Mouse (Mus musculus): ENCODE results near the gene Bnc2.

Gene Bnc2

DNA sequence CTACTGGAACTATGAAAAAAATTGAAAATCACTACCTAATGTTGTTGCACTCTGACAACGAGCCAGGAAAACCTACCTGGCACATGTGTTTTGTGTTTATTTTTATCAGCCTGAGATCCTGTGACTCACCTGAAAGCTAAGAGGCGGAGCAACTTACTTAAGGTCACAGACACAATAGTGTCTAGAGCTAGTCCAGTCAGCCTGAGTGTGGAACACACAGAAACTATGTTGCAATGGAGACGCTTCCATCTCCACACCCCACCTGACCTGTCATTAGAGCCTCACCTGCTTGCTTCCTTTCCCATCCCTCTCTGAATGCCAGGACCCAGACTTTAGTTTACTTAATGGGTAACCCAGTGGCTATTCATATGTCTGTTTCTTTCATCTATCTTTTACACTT is 364.2 kb downstream of the Bnc2 start:
- no peak for DNase-seq

DNA sequence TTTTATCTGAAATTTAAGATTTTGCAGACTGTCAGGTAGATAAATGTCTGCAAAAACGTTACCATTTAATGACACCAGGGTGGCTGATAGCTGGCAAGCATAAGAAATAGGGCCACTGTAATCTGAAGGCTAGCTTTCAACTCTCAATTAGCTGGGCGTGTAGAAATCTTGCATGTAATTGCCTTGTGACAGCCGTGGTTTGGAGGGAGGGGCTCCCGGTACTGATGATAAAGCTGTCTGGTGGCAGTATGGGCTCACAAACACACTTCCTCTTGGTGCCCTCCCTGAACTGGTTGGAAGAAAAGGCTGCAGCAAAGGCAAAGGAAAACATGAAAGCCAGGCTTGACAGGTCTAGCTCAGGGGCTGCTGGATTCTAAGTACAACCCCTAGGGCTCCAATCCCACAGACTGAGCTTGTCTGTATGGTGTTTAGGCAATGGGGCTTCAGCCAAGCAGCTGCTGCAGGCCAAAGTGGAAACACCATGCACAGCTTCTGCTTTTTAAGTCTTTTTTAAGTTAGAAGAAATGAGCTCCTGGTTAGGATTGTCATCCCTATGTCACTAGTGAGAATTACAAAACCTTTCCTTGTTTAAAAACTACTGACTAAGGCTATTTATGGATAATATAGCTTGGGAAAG is 366.7 kb downstream of the Bnc2 start:
- DNase-seq = peak; percentile 3

DNA sequence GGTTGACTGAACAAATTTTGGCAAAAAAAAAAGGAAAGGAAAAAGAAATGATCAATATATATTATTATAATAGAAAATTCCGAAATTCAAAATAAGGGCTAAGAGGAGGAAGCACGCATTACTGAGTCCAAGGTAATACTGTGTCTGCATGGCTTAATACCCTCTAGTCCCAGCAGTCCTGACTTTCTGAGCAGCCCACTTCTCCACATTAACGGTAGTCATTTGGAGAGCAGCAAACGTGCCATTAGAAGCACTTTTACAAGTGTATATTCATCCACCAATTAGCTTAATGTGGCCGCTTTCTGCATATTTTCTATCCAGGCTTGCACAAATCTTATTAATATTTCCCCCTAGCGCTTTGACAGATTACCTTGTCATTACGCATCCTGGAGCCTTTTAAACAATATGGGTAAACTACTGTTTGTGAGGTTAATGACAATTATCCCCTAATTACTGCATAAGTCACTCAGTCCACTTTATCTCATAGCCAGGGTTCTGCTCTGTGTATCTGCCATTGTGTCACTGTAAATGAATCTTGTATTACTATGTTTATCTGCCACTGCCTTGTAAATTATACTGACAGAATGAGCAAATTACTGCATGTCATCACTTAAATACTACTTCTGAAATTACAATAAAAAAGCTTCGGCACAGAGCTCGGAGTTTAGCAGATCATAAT is 368.0 kb downstream of the Bnc2 start:
- no peak for DNase-seq

DNA sequence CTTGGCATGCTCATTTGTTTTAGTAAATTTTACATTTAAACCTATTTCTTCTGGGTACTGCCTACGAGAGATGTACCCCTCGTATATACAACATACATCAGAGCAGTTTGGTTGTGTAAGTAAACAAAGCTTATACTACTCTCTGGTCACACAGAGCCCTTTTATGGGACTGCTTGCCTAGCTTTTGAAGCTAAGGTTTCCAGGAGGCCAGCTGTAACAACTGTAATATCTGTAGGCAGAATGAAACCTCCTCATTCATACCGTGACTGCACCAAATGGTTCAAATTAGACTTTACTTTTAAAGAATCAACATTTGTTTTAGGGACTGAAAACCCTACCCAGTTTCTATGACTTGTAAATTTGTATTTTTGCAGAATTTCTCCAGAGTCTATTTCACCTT is 372.1 kb downstream of the Bnc2 start:
- DNase-seq = no peak

DNA sequence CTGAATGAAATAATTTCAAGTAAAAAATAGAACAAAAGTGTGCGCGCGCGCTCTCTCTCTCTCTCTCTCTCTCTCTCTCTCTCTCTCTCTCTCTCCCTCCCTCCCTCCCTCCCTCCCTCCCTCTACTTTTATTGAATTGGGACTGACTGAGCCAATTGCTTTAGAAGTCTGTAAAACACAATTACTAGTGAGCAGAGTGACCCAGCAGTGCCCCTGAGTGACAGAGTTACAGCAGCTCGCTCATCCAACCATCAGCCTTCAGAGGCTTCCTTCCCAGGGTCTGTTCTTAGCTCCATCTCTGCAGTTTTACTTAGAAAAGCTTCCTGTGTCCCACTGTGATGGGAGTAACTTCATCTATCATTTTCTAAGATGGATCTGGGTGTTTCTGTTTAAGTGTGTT is 389.9 kb downstream of the Bnc2 start:
- DNase-seq = no peak

DNA sequence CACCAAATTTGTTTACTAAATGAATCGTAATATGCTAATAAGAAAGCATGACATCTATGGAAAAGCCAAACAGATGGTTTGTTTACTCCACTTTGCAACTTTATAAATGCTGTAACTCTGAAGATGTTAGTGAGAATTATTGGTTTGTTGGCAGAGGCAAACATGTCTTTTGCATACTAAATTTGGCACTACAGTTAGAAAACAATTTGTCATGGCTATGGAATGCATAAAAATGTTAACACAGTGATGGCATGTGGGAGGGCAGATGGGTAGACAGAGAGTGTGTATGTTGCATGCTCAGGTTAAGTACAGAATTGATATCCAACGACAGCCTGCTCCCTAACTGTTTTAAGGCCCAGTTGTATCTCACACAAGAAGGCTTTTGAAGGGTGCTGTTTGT is 392.4 kb downstream of the Bnc2 start:
- no peak for DNase-seq

DNA sequence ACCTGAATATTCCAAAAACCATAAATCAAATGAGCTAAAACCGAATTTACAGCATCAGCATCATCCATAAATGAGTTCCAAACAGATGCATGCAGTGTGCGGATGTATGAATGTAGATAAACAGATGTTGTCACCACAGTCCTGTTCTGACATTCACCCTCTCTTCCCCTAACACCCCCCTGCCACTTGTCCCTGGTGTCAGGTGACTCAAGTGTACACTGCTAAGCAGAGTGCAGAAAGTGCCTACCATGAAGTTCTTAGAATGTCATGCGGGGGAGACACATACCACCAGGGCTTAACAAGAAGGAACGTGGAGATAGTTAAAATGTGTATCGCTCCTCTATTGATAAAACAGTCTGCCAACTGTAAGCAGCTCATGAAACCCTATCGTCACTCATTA is 396.9 kb downstream of the Bnc2 start:
- DNase-seq = no peak

DNA sequence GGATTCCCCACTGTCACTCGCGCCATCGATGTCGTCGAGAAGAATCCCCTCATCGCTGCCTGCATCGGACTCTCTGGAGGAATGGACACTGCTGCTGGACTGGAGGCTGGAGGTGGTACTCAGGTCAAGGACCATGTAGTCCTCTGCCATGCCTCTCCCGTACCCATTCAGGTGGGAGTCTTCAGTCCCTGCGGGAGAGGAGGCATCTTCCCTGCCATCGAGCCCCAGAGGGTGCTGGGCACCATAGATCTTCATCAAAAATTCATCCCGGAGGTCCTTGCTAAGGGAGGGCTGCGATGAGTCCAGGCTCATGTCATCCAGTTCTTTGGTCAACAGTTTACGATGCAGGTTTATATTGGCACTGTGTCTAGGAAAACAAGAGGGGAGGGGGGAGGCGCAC is 399.0 kb downstream of the Bnc2 start:
- DNase-seq = no peak

DNA sequence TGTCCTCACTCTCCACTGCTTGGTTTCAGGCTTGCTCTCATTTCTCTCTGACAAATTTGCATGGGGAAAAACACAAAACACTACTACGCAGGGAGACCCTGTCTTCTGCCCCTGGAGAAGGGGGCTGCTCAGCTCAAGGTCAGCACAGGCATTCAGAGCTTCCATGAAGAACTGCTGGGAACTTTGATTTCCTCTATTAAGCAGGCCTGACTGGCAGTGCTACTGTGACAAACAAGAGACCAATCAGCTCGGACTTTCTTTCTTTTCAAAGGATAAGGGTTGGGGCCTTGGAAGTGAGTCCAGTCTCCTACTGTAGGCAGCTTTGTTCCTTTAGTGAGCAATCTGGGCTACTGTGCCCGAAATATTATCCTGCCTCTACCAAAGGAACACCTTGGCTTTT is 400.9 kb downstream of the Bnc2 start:
- no peak for DNase-seq

DNA sequence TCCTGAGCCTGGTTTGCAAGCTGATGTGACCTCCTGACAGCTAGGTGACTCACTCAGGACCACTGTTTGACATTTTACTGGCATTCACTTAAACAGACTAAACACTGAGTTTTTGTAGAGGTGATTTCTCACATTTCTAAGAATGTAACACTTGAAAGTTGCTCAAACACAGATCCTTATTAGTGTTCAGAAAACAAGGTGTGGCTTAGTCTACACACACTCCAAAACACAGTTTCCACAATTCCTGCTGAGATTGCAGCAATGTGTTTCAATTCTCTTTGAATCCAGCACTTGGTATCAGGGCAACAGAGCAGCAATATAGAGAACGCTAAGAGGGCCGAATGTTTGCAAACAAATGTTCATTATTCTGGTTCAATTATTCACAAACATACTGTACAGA is 402.2 kb downstream of the Bnc2 start:
- DNase-seq = no peak

DNA sequence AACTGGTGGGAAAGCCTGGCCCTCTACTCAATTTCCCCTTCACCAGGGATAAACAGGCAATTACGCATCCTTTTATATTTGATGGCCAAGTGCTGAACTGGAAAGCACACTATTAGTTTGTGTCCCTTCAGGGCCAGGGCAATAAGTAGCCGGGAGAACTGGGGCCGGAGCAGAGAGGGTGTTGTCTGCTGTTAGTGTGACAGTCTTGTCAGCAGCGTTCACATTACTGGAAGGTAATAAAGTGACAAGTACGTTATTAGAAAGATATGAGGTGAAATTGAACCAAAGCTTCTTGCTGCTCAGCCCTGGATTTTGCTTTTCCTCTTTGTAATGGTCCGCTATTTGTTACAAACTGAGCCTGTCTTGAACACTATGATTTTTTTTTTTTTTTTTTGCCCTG is 405.2 kb downstream of the Bnc2 start:
- DNase-seq = no peak

DNA sequence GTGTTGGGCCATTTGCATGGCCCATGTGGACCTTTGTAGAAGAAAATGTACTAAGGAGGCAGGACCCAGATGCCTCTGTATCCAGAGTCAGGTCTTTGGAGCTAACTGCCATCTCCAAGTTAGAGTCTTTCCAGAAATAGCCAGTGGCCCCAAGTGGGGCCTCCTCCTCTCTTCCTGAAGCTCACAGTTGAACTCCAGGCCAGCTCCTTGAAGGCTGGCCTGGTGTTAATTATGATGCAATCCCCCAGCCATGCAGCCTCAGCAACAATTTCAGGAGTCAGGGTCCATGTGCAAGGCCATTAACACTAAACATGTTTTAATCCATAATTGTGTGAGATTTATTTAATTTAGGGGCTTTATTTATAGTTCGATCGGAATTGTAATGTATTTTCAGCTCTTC is 427.7 kb downstream of the Bnc2 start:
- no peak for DNase-seq

DNA sequence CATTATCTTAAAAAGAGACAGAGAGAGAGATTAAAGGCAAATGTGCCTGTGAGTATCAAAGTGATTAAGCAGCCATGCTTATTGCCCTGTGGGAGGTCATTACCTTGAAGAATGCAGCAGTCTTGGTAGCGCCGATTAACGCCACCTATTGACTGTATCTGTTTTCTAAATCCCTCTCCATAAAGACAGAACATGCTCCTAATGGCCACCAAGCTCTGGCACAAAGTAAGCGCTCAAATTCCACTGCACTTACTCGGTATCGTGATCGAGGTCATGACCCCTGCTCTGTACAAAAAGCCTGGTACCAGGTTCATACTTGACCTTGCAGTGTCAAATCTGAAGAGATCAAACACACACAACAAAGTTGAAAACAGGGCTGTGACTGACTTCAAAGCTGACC is 442.7 kb downstream of the Bnc2 start:
- DNase-seq = no peak

DNA sequence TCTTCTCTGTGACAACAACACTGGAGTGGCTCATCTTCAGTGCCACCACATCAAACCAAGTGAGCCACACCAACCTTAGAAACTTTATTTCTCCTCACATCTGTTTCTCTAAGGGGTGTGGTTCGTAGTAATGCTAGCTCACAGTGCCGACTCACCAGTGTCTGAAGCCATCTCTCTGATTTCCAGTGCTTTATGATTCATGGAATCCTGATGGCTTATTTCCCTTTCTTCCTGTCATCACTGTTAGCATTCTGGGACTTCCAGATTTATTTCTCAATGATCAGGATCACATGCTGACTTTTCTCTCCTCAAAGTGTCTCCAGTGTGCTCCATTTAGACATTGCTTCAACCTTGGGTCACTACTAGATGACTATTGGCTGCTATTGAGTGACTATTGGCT is 443.8 kb downstream of the Bnc2 start:
- no peak for DNase-seq

DNA sequence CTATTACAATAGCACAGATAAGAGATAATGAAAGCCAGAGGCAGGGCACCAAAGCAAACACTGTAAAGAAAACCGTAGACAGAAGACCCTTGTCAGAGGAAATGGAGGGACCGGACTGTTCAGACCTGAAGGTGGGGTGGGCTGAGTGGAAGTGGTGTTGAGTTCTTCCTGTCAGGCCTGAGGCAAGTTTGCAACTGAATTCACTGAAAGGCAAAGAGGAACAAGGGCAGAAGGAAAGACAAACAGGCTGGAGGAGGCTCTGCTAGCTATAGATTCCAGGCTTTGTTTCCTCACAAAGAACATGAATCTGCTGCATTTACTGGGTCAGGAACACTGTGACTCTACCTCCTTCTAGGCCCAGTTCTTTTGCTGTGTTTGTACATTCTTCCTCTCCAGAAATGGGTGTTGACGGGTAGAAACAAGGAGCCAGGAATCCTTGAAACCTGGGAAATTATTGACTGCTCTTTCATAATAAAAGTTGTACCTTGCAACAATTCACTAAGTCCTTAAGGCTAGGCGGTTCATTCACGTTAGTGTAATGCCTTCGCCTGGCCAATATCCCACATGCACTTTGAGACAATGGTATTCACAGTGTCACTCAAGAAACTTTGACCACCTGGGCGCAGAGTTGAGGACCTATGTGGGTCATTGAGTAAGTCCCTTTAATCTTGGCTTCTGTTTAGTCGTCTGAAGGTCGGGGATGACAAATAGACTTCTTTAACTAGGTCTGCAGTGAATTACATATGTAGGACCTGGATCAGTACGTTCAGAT is 445.7 kb downstream of the Bnc2 start:
- DNase-seq = no peak

DNA sequence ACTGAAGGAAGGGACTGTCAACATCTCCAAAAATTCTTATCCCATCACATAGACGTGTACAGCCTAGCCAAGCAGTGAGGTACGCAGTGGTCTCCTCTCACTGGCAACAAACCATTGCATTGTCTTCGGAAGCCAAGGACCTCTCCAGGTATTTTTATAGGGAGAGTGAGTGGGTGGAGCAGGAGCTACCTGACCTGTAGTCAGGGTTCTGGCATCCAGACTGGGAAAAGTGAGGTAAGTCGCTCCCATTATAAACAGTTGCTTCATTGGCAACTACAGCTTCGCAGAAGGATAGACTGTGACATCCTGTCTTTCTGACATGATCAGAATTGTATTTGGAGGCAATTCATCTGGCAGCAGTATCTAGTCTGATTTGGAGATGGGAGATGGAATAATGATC is 446.5 kb downstream of the Bnc2 start:
- no peak for DNase-seq

Data from layer of hippocampus, adult 9-11 months (tissue).